Mouse (Mus musculus) left cerebral cortex, postnatal 4 days (tissue): ENCODE data around the gene Jarid2. TPM values are rescaled to one million over a fixed set of nuclear protein-coding genes. Genes with fewer than 3 reads are reported as not detected.

ENCODE experiments used
- DNase-seq: peaks from one replicate; pipeline ENCODE4 v3.0.0-alpha.2; 2022
- intact Hi-C: fragments of 180-260 bp; cut with DNase I; formaldehyde crosslinking; loops from one replicate; pipeline ENCODE4 v1.15.1; 2025
- total RNA-seq, 2 experiments: library from RNA; stranded (reverse); gene quantifications; 2 replicates each; pipeline ENCODE4 v1.2.3; 2021

The Jarid2 gene
- total RNA-seq, 2 experiments from 2014 or later: 46.3 to 46.9 TPM

DNA sequence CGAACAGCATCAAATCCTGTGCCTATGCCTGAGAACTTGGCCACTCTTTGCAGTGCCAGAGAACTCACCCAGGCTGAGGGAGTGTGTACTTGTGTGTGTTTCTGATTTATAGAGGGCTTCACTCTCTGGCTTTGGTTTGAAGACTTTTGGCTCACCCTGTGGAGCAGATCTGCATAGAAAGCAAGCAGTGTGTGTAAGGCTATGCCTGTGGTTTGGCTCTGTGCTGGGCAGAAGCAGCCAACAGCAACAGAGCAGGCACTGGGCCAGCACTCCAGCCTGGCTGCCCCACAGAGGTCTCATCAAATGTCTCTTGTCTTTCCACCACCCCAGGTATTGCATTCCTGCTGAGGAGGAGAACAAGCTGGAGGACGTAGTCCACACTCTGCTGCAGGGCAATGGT is 183.6 kb downstream of the Jarid2 start:
- intact Hi-C loops: no loop called here
- DNase-seq: peak; percentile 80

DNA sequence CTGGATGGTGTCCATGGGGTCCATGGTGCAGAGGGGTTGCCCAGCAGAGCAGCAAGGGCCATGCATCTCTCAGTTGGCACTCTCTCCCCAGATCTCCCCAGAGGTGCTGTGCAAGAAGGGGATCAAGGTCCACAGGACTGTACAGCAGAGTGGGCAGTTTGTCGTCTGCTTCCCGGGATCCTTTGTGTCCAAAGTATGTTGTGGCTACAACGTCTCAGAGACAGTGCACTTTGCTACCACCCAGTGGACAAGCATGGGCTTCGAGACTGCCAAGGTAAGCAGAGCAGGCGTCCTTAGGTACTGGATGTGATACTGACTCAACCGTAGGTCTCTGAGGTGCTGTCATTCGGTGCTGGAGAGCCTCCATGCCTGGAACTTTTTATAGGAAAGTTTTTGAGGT is 184.3 kb downstream of the Jarid2 start:
- intact Hi-C loops: no loop called here
- no peak for DNase-seq

DNA sequence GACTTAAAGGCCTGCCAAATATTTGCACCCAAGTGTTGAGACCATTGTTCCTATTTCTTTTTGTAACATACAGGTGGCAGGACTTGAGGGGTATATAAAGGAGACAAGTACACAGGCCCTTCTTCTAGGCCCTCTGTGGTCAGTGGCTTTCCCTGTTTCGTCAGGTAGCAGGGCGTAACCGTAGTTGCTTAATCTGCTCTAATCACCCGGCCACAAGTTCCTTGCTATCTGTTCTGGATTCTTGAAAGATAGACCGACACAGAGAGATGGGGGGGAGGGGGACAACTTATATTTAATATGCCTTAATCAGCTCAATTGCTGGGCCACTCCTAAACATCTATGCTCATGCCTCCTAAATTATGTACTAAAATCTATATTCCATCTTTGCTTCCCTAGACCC is 186.1 kb downstream of the Jarid2 start:
- intact Hi-C loops: no loop called here
- DNase-seq: no peak

DNA sequence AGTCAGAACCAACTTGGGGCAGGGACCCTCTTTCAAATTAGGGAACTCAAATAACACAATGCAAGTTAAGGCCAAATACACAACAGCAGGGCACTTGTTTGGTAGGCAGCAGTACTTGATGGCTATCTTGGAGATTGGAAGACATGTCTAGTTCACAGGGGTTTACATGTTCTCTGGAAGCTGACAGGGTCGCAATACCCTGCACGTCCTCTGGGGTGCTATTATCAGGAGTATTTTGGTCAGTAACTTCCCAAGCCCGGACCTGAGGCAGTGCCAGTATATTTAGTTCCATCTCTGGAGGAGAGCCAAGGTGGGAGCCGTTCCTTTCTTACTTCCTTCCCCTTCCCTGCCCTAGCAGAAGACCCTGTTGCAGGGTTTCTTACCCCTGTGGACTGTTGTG is 186.7 kb downstream of the Jarid2 start:
- intact Hi-C loops: no loop called here
- peak; percentile 53 for DNase-seq

DNA sequence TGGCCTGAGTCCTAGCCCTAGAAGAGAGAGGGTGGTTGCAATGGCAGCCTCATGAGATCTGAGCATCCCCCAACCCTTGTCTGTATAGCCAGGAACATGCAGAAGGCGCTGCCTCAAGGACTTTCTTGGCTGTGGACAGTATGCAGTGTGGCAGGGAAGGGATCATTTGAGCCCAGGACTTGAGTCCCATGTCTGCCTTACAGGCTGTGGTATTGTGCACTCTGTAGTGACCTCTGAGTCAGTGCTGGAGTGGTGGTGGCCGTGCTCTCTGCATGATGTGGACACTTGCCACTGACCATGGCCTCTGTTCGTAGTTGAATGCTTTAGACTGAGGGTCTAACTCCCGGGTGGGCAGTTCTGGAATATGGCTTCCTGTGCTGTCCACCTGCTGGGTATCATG is 187.9 kb downstream of the Jarid2 start:
- no peak for DNase-seq
- intact Hi-C loops: no loop called here

DNA sequence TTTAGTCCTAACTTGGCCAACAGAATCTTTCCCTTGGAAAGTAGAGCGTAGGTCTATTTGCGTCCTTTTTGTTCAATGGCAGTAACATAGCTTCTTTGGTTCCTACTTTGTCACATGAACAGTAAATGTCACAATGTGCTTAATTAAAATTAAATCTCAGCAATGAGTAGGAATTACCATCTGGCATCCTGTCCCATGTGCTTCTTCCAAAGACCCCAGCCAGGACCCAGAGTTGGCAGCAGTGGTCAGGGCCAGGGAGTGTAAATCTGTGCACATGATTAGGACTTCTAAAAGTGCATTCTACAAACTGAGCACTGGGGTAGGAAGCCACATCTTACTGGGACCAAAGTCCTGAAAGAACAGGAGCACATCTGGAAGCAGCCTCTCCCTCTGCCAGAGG is 189.0 kb downstream of the Jarid2 start:
- intact Hi-C loops: no loop called here
- DNase-seq: no peak

DNA sequence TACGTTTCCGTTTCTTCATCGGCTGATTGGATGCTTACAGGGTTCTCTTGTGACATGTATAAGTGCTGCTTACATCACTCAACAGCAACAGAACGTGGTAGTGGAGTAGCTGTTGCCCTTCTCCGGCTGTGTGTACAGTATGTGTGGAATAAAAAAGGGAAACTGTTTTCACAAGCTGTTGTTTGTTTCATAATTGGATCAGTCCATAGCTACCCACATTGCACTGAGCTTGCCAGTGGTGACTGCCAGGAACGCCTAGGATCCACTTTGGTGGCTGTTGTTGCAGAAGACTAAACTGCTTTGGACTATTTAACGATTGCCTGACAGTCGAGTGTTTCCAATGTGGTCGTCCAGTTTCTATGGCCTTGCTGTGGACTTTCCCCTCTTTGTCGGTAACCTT is 191.8 kb downstream of the Jarid2 start:
- no peak for DNase-seq
- intact Hi-C loops: no loop called here

DNA sequence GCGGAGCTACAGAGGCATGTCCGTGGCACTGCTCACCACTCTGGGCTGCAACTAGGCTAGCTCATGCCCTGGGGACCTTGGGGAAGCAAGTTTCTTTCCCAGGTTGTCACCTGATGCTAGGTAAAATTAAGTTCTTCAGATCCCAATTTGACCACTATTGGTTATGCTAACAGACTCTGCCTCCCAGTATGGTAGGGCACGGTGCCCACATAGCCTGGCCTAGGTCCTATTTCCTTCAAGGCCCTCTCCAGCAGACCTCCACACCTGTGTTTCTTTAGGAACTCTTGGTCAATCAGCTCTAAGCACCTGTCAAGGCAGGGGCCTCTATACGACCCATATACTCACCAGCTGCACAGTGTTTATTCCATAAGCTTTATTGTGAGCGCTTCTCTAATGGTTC is 192.4 kb downstream of the Jarid2 start:
- DNase-seq: no peak
- intact Hi-C loops: no loop called here

DNA sequence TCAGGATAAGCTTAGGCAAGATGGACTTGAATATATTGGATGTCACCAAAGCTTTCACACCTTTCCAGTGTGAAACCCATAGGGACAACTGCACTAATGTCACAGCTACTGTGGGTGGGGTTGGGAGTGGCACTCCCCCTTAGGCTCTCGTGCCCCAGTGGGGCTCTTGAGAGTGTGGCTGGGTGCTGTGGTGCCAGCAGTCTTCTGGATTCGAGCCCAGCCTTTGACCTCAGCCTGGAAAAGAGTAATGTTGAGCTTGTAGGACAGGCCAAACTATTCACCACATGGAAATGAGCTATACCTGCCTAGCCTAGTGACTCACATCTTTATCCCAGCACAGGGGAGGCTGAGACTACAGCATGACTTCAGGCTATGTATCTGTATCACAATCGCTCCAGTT is 194.8 kb downstream of the Jarid2 start:
- DNase-seq: no peak
- intact Hi-C loops: no loop called here

DNA sequence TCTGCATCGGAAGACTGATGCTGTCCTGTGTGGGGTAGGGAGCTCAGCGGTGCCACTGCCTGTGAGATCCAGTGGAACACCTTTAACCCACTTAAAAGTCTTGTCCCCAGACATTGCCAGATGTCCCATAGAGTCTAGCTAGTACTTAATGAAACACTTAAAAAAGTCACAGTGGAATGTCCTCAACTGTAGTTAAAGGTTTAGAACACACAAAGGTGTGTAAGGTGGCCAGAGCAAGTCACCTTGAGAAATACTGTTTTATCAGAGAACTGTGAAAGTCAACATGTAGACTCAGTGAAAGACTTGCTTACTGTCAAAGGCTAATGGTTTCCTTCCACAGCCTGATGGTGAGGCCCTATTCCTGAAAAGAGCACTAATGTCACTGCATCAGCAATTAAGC is 195.9 kb downstream of the Jarid2 start:
- DNase-seq: no peak
- intact Hi-C loops: no loop called here

DNA sequence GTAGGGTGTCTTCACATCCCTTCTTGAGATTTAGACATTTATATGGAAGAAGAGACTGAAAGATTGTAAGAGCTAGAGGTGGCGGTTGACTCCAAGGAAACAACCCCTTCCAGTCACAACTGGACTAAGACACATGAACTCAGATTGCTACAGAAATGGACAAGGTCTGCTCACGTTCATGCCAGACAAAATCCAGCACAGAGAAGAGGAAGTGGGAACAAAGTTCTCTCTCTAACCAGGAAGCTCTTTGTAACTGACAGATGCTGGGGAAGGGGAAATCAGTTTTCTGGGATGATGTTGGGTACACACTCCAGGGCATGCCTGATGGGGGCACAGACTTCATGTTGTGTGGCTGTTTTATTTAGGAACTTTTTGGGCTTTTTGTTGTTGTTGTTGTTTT is 197.0 kb downstream of the Jarid2 start:
- intact Hi-C loops: no loop called here
- no peak for DNase-seq

DNA sequence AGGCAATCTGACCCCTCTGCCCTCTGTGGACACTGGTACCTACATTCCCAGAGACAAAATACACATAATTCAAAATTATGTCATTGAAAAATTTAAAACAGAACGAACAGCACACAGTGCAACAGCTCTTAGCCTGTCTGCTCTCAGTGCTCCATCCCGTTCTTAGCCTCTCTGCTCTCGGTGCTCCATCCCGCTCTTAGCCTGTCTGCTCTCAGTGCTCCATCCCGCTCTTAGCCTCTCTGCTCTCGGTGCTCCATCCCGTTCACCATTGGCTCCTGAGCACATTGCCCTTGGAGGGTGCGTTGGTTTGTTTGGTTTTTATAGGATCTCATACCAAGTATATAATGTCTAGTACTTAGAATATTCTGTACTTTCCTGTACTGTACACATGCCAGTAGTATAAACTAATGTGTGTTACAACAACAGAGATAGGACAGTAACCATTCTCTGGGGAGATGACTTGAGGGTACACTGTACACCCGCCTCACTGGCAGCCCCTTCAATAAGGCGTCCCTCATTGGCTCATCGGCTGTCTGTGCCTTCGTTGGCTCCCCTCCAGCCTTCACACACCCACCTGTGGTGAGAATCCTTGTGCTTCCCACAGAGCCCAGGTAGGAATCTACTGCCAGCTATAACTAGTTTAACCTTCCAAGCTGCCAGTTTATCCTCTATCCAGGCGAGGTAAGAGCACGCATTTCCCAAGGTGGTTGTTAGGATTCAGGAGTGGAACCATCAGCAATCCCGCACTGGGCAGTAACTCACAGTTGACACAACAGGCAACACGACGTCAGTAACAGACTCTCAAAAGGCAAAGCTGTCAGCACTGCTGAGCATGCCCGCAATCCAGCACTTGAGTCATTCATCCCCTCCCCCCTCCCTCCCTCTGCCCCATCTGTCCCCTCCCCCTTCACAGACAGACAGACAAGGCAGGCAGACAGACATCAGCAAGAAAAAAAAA is 203.3 kb downstream of the Jarid2 start:
- intact Hi-C loops: no loop called here
- DNase-seq: peak; percentile 21

DNA sequence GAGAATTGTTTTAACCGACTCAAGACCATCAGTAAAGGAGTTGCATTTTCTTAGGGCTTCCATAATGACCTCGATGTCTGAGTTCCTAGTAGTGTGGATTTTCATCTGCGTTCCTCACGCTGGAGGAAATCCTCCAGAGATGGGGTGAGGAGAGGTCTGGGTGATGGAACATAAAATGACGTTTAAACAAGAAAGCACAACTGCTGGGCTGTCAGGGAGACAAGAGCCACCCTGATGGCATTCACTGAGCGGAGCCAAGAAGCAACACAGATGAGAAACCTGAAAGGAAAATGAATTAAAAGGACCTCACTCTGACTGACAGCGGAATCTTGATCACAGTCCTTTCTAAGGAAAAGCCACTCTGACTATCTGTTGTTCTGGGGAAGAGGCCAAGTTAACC is 204.3 kb downstream of the Jarid2 start:
- DNase-seq: no peak
- intact Hi-C loops: no loop called here

DNA sequence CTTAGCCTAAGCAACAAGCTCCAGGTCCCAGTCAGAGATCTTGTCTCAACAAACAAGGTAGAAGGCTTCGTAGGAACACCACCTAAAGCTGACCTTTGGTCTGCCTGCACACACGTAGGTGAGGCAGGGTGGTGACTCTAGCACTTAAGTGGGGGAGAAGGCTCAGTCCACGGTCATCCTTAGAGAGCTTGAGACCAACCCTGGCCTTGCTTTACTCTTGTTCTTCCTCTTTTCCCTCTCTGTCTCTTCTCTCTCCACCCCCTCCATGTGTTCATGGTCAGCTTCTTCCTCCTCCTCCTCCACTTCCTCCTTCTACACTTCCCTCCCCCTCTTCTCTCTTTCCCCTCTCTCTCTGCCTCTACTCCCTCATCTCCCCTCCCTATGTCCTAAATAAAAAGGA is 208.4 kb downstream of the Jarid2 start:
- intact Hi-C loops: no loop called here

DNA sequence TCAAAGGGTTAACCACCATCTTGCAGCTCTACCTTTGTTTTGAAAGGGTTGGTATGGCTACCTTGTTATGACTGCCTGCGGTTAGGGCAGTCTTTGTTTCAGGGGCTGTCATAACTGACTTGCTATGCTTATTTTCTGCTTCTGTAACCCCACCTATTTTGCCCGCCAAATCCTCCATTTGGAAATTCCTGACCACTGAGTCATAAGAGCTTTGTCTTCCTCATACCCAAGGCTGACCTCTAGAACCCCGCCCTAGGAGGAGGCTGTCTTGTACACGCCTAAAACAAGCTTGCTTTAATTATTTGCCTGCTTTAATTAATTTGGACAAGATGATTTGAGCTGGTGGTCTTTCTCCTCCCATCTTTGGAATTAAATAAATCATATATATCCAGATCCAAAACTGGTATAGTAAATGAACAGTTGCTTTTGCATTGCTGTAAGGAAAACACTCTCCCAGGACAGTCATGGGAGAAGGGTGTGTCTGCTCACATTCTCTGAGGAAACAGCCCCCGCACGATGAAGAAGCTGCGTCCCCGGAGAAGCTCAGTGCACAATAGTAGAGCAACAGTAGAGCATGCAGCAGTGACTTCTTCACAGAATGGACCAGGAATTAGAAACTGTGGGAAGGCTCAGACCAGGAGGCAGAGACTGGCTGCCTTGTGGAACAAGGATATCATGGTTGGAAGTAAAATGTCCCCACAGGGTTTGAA is 210.2 kb downstream of the Jarid2 start:
- intact Hi-C loops: no loop called here
- DNase-seq: no peak

More for the DNA sequence above, 208.4 kb downstream of the Jarid2 start:
- no peak for DNase-seq

DNA sequence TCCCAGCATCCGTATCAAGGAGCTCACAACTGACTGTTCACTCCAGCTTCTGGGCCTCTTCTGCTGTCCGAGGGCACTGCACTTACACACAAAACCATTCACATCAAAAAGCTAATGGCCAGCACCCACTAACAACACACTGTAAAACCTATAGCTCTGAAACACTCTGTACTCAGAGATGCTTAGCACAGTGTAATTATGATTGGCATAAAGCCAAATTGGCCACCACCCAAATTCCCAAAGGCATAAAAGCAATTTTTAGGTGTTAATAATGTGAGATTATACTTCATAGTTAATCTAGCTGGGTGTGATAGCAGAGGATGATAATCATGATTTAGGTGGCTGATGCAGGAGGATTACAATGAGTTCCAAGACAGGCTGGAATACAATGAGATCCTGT is 214.3 kb downstream of the Jarid2 start:
- no peak for DNase-seq
- intact Hi-C loops: no loop called here

DNA sequence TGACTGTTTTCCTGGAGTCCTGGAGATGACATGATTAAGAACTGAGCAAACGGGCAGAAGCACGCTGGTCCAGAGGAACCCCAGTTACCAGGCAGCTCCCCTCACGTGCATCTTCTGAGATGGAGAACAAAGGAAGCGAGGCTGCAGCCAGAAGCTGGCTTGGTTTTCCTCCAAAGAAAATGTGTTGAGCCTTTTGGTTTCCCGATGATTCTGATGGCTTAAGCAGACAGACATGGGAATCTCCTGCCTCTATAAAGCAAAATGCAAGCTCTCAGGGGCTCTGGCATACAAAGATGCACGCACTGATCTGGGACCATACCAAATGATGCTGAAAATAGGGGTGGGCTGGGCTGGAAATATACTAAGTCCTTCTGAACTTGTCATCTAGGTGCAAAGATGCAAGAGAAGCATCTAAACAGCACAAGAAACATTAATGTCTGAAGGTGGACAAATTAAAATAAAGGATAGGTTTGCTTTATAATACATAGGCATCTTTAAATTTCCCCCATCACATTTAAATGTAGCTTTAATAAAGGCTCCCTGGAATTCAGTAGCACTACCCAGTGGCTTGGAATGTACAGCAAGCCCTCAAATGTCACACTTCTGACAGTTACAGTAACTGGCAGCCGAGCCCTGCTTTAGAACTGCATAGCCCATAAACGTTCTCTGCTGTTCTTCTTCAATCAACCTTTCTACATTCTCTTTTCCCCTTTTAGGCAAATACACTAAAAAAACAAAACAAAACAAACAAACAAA is 217.8 kb downstream of the Jarid2 start:
- intact Hi-C loops: no loop called here
- DNase-seq: peak; percentile 47

DNA sequence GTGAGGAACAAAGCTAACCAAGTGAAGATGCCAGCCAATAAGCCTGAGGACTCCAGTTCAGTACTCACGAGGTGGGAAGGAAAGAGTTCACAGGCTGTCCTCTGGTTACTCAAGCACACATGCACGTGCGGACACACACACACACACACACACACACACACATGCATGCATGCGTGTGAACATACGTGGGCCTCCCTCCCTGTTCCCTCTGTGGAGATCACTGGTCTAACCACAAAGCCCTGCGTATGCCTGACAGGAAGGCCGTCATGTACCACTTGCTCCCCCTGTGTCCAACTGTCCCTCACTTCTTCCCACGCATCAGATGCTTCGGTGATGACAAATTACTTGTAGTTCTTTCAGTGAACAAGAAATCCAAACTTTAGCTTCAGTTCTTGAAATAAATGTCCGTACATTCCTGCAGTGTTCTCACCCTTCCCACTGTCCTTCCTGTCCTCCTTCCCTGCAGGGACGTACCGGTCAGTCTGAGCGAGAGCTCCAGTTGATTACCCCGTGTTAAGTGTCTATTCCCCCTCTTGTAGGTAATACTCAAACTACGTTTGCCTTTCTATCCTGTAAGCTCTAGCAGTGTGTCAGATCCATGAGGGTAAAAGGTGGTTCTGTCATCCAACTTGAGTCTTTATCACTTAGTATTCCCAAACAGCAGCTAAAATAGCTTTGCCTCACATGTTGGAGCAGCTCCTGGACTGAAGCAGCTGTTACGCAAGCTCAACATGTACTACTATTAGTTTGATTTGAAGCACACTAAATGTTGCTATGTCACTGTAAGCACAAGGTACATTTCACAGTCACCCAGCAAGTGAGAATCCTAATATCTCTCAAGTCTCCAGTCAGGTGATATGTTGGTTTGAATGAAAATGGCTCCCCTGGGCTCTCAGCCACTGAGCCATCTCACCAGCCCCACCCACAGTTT is 219.3 kb downstream of the Jarid2 start:
- intact Hi-C loops: no loop called here
- no peak for DNase-seq

DNA sequence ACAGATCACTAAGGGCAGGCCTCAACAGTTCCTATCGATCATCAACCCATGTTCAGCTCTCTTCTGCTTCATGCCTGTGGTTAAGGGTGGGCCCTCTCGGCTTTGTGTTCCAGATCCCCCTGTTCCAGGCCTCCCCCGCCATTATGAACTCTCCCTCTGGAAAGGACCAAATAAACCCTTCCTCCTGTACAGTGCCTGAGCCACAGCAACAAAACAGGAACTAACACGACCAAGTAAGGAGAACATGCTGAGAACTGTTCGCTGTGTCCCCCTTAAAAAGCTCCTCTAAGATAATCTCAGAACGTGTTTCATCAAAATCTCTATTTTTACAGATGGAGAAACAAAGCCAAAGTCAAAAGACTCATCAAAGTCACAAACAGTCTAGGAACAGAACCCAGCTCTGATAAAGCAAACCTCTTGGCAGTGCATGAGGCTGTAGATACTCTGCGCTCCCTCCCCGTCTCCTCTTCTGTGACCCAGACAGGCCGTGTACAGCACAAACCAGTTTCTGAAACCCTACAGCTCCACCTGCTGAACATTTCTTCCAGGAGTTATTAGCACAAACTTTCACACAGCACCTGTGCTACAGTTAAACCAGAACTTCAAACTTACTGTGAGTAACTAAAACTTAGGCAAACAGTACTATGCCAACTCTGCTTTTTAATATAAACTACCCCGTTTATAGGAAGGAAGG is 223.3 kb downstream of the Jarid2 start:
- DNase-seq: no peak
- intact Hi-C loops: no loop called here
